Mouse (Mus musculus) olfactory bulb, adult 2 months (tissue): ENCODE data around the gene 2010315B03Rik.

Experiments
- CTCF ChIP-seq: fragments of 200-500 bp; IDR thresholded peaks from 2 replicates; pipeline ENCODE4 v1.5.1; 2012; ENCODE audit warnings: low read depth, mild to moderate bottlenecking, low read length, moderate library complexity; ENCODE audit not compliant: insufficient read depth
- POLR2A ChIP-seq: fragments of 200-500 bp; IDR thresholded peaks from 2 replicates; pipeline ENCODE4 v1.6.1; 2012; ENCODE audit warnings: mild to moderate bottlenecking, low read depth, low read length, moderate library complexity; ENCODE audit not compliant: insufficient read depth

DNA sequence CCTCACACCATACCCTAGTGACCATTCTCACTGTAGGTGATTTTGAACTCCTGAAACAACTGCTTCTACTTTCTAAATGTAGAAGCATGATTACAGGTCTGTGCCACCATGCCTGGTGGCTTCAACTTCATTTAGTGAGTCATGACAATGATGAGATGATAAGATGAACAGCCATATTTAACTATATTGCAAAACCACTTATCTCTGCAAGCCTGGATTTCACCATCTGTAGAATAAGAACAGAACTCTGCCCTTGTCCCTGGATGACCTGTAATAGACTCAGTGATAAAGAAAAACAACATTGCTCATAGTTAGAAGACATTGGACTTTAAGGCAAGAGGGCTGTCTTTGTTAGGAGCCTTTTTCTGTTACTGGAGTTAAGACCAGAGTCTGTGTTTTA lies 24.2 kb downstream of the 2010315B03Rik start:
- TF ChIP-seq CTCF (no peak), POLR2A (no peak)
